Mouse (Mus musculus): Measurements from ENCODE around the gene Sun3.

DNA sequence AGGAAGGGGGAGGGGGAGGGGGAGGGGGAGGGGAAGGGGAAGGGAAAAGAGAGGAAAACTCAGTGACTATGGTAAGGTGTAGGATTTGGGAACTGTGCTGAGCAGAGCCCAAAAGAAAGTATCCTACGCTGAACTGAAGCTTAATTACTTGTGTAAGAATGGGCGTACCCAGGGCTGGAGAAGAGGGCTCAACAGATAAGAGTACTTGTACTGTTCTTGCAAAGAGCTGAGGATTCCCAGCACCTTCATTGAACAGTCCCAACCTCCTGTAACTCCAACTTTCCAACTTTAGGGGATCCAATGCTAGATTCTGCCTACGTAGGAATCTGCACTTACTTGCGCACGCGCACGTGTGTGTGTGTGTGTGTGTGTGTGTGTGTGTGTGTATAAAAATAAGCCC is 80.7 kb downstream of the Sun3 start:
- TF ChIP-seq POLR2A (IDR thresholded peaks at IDR 0.05; ENCODE audit: borderline replicate concordance, extremely low read depth, low read depth, low read length) (no peak), CTCF (IDR thresholded peaks at IDR 0.05; ENCODE audit: insufficient read depth, low read length) (no peak)
